Mouse (Mus musculus): Measurements from ENCODE around the gene Nup35. TPM values are rescaled to one million over a fixed set of nuclear protein-coding genes. Genes with fewer than 3 reads are reported as not detected.

Nup35 gene
- polyA plus RNA-seq (2016; fragmentation: Nextera tagmentation; extraction: Ambion mirVana), result 68.4 and 69.2 TPM in 2 replicates

DNA sequence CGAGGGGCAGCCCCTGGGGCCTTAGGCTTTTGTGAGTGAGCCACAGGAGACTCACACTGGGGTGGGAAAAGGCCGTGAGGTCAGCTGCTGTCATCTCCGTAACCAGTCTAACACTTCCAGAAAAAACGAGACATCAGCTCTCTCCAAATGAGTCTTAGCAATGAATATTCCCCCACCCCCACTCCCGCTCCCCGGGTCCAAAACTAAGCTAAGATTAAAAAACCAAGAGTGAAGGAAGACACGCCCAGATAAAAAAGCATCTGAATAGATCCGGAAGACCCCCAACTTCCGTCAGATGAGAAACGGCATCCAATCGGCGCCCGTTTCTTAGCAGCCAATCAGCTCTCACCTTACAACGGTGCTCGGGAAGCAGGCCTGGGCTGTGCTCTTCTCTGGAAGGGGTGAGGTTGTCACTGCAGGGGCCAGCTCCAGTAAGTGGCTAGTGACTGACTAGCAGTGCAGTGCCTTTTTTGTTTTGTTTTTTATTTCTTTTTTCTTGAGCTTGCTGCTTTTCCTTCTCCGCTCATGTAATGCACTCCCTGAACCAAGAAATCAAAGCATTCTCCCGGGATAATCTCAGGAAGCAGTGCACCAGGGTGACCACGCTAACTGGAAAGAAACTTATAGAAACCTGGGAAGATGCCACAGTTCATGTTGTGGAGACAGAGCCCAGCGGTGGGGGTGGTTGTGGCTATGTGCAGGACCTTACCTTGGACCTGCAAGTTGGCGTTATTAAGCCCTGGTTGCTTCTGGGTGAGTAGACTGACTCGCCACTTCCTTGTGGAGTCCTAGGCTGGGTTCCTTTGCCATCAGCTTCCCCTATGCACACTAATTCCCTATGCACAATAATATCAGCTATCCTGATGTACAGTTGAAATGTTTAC lies at the start of gene Nup35, which contains the start of gene Dusp19:
Gene Nup35, plus strand, starts transcription at position 383 of the 884 bp plus-strand sequence.
Gene Dusp19, plus strand, starts transcription at position 192 of the 884 bp plus-strand sequence.
- Histone ChIP-seq H3K27me3 (ENCODE audit: poor library complexity, severe bottlenecking) (no peaks in the 10 kb centered on the region), H3K27ac (peak within 1 kb of the TSS; percentile 88), H3K9me3 (no peaks in the 10 kb centered on the region), H3K4me3 (peak within 1 kb of the TSS; percentile 61), H3K4me1 (peaks cover 17% of the 10 kb centered on the region), H3K36me3 (replicated peaks) (no peaks in the 10 kb centered on the region)
- peak; percentile 88 for DNase-seq (ENCODE audit: extremely low spot score, low spot score)
- whole genome bisulfite sequencing, result 3% methylated on average over 21 of the region's 21 CpGs

DNA sequence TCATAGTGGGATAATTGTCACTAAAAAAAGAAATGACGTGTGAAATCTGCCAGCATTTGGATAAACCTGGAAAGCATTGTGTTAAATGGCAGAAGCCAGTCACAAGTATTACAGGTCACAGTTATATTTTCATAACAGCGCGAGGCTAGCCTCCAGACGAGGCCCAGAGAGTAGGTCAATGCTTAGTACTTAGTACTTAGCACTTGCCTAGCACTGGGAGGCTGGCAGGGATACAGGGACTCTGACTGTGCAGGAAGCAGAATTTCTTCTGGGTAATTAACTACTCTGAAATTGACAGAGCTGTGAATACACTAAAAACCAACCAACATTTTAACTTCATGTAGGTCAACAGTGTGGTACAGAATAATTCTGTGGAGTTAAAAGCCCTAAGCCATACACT lies 49.6 kb upstream of the Nup35 start:
- Histone ChIP-seq H3K4me3 (no peak overlapping the region), H3K4me1 (peaks cover 5% of the 10 kb centered on the region; the same call in 1 of the 2 replicates), H3K9me3 (no peaks in the 10 kb centered on the region), H3K36me3 (replicated peaks) (peaks cover 5% of the 10 kb centered on the region; the same call in 1 of the 2 replicates), H3K27ac (no peak overlapping the region), H3K27me3 (ENCODE audit: poor library complexity, severe bottlenecking) (no peaks in the 10 kb centered on the region)
- WGBS, result 90% methylated on average over 4 of the region's 4 CpGs
- DNase-seq (ENCODE audit: extremely low spot score, low spot score), result no peak

DNA sequence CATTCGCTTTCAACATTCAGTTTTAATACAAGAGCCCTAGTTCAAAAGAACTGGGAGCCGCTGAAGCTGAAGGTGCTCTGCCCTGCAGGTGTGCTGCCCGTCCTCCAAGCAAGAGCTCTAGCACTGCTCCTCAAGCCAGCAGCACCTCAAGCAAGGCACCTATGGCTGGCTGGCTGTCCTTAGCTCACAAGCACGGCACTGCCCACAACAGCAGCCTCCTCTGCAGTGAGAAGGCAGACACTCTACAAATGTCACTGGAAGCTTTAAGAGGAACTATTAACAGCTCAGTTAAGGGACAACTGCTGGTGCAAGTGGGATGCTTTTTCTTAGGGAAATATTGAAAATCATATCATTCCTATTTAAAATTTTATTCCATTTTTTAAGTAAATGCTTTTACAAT lies 46.4 kb upstream of the Nup35 start:
- Histone ChIP-seq H3K36me3 (replicated peaks) (peaks cover 5% of the 10 kb centered on the region; the same call in 1 of the 2 replicates), H3K27ac (no peak overlapping the region), H3K27me3 (ENCODE audit: poor library complexity, severe bottlenecking) (no peaks in the 10 kb centered on the region), H3K4me1 (no peaks in the 10 kb centered on the region), H3K9me3 (no peaks in the 10 kb centered on the region), H3K4me3 (no peak overlapping the region)
- DNase-seq (ENCODE audit: extremely low spot score, low spot score), result no peak
- WGBS, result 69% methylated on average over 4 of the region's 4 CpGs

DNA sequence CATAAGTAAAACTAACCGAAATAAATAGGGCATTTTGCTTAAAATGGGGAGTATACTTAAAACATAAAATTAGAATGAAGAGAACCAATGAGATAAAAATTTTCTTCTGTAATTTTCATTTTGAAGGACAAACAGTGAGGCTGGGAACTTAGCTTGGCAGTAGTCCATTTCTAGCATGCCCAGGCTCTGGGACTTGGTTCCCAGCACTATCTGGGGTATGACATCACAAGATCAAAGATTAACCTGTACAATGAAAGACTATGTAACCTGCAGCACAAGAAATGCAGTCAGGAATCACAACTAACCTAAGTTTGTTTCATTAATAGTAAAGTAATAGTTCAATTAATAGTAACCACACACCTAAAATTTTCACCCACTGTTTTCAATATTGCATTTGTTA lies 39.8 kb upstream of the Nup35 start:
- Histone ChIP-seq H3K27ac (no peak overlapping the region), H3K4me3 (no peak overlapping the region)
- 96% methylated on average over 1 of the region's 1 CpGs for WGBS

DNA sequence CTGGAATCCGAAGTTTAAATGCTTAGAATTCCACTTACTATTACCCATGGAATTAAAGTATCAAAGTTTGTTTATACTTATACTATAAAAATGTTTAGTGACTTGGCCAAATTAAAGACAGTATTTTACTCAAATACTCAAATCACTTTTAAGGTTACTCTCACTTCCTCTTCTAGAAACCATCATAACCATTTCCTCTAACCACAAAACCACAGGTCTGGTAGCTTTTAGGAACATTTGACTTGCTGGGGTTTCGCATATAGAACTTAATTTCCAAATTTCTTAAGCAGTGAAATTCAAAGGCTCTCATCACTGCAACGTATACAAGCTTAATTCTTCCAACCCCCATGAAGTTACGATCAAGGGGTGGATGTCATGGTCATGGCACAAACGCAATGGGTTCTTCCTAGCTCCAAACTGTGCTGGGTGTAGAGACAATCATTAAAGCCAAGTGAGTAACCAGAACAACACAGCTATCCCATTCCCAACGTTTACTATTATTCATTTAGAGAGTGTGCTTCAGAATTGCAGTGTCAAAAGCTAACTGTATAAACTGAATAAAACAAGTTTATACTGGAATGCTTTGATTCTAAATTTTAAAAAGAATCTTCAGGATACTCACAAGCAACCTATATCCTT lies 37.7 kb upstream of the Nup35 start:
- H3K9me3 ChIP-seq, result no peaks in the 10 kb centered on the region
- no peaks in the 10 kb centered on the region for H3K27me3 ChIP-seq (ENCODE audit: poor library complexity, severe bottlenecking)
- peak overlapping the region; percentile 75 for H3K4me3 ChIP-seq
- peaks cover 6% of the 10 kb centered on the region for H3K36me3 ChIP-seq (replicated peaks)
- peaks cover 27% of the 10 kb centered on the region for H3K4me1 ChIP-seq
- no peak for DNase-seq (ENCODE audit: extremely low spot score, low spot score)
- 58% methylated on average over 6 of the region's 6 CpGs for WGBS
- H3K27ac ChIP-seq, result no peak overlapping the region

More for the DNA sequence above, 39.8 kb upstream of the Nup35 start:
- no peak for DNase-seq (ENCODE audit: extremely low spot score, low spot score)
- Histone ChIP-seq H3K27me3 (ENCODE audit: poor library complexity, severe bottlenecking) (no peaks in the 10 kb centered on the region), H3K36me3 (replicated peaks) (peaks cover 6% of the 10 kb centered on the region), H3K4me1 (peaks cover 27% of the 10 kb centered on the region), H3K9me3 (no peaks in the 10 kb centered on the region)

DNA sequence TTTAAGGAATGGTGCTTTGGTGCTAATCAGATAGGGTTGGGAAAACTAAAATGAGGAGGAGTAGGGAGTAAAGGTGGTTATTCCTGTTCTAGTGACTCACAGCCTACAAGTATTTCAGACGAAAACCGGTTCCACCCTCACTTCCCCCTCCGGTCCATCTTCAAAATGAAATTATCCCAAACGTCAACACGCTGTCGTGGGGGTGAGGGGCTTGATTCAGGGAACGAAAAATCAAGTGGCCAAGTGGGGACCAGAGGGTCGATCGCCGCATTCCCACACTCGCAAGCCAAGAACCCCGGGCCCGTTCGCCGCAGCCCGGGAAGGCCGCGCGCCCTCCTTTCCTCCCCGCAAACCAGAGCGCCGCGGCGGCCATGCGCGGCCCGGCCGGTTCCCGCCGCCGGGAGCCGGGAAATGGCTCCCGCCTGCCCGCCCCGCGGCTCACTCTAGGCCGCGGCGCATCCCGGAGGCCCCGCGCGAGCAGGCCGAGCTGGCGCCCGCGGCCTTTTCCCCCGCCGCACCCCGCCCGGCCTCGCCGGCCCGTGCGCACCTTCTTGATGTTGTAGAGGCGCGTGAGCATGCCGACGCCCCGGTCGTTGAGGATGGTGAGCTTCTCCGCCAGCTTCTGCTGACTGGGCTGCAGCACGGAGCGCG lies 36.6 kb upstream of the Nup35 start:
- Histone ChIP-seq H3K27me3 (ENCODE audit: poor library complexity, severe bottlenecking) (no peaks in the 10 kb centered on the region), H3K4me3 (peak overlapping the region; percentile 75), H3K9me3 (no peaks in the 10 kb centered on the region), H3K27ac (peak overlapping the region; percentile 97), H3K4me1 (peaks cover 27% of the 10 kb centered on the region), H3K36me3 (replicated peaks) (peaks cover 6% of the 10 kb centered on the region)
- under 1% methylated on average over 65 of the region's 65 CpGs for WGBS
- DNase-seq (ENCODE audit: extremely low spot score, low spot score), result peak; percentile 36

DNA sequence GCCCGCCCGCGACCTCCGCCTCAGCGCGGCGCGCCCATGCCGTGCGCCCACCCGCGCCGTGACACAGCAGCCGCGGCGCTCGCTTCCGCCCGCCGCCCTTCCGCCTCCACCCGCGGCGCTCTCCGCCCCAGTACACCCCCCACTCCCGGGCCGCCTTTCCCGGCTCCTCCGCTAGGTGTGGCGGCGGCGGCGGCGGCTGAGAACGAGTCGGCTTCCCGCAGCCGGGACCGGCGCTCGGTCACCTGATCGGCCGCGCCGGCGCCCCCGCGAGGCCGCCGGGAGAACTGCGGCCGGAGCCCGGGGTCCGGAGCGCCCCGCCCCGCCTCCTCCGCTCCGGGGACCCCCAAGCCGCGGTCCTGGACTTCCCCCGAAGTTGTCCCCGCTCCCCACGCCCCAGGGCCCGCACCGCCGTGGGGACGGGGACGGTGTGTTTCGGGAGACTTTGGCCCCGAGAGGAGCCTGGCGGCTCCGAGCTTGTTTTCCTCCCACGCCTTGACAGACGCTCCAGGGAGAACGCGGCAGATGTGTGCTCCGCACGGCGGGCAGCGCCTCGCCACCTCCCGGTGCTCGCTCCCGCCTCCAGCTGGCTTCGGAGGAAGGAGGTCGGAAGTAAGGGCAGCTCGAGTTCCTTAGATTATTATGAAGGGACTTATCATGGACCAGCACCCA lies 35.9 kb upstream of the Nup35 start, which contains the start of gene Nckap1:
Gene Nckap1, minus strand, starts transcription at position 338 of the 669 bp plus-strand sequence.
- Histone ChIP-seq H3K4me3 (peak within 1 kb of the TSS; percentile 75), H3K36me3 (replicated peaks) (peaks cover under 1% of the 10 kb centered on the region; the same call in 1 of the 2 replicates), H3K4me1 (peaks cover 27% of the 10 kb centered on the region), H3K27me3 (ENCODE audit: poor library complexity, severe bottlenecking) (no peaks in the 10 kb centered on the region), H3K27ac (peak within 1 kb of the TSS; percentile 97), H3K9me3 (no peaks in the 10 kb centered on the region)
- under 1% methylated on average over 78 of the region's 88 CpGs for WGBS
- peak; percentile 84 for DNase-seq (ENCODE audit: extremely low spot score, low spot score)

DNA sequence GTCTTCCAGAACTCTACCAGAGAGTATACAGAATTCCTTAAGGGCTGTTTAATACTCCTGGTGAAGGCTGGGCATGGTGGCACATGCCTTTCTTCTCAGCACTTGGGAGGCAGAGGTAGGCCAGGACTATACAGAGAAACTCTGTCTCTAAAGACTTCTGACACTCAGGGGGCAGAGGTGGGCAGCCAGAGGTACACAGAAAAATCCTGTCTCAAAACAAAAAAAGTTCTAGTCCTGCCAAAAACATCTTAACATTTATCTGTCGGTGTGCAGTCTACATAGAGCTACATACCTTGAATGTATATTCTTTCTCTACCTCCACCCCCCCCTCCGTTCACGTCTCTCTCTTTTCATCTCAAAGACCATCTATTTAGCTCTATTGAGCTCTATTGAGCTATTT lies 34.7 kb upstream of the Nup35 start:
- DNase-seq (ENCODE audit: extremely low spot score, low spot score), result no peak
- Histone ChIP-seq H3K27ac (no peak overlapping the region), H3K9me3 (no peaks in the 10 kb centered on the region), H3K27me3 (ENCODE audit: poor library complexity, severe bottlenecking) (no peaks in the 10 kb centered on the region), H3K4me3 (no peak overlapping the region), H3K4me1 (peaks cover 27% of the 10 kb centered on the region), H3K36me3 (replicated peaks) (no peaks in the 10 kb centered on the region)
- 84% methylated on average over 3 of the region's 3 CpGs for WGBS

DNA sequence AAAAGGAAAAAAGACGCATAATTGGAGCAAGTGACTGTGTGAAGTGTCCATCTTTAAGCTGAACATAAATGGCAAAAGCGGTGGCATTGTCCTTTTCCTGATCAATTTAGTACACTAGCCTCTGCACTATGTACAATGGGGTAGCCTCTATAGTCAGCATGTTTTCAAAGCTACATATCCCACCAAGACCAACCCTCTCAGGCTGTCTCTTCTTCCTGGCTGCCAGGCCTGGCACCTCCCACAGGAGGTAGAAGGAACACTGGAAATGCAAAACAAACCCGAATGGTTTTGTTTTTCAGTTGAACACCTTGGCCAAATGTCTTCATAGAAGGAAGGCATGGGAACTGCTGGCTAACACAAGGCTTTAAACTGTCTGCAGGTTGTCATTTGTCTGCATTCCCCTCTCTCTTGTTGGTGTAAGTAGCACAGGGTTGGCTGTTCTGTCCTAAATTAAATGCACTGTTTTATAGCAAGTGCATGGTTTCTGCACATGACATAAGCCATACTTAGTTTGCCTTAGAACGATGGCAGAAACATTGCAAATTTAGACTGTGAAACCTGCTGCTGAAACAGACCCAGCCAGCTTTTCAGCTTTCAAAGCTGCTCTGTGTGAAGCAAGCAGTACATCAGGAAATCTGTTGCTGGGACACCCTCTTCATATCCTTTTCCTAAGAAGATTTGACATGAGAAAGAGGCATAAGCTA lies 22.7 kb upstream of the Nup35 start:
- H3K27ac ChIP-seq, result no peak overlapping the region
- no peak overlapping the region for H3K4me3 ChIP-seq
- 76% methylated on average over 4 of the region's 4 CpGs for WGBS
- H3K27me3 ChIP-seq (ENCODE audit: poor library complexity, severe bottlenecking), result no peaks in the 10 kb centered on the region
- H3K4me1 ChIP-seq, result peaks cover 3% of the 10 kb centered on the region; the same call in 1 of the 2 replicates
- H3K9me3 ChIP-seq, result no peaks in the 10 kb centered on the region
- no peak for DNase-seq (ENCODE audit: extremely low spot score, low spot score)
- no peaks in the 10 kb centered on the region for H3K36me3 ChIP-seq (replicated peaks)

DNA sequence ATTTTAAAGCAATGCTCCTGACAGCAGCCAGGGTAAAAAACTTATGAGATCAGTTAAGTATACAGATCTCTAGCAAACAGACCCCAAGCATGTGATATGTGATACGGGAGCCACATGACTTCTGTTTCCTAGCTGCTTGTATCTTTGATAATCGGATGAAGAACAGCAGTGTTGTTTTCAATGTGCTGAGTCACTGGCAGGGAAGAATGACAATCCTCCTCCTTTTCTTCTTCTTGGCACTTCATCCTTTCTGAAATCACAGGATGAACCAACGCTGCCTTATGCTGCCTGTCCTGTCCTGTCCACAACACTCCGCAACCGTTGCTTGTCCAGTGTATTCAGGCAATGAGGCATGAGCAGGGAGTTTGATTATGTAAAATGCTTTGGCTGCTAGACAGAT lies 20.1 kb upstream of the Nup35 start:
- no peak for DNase-seq (ENCODE audit: extremely low spot score, low spot score)

DNA sequence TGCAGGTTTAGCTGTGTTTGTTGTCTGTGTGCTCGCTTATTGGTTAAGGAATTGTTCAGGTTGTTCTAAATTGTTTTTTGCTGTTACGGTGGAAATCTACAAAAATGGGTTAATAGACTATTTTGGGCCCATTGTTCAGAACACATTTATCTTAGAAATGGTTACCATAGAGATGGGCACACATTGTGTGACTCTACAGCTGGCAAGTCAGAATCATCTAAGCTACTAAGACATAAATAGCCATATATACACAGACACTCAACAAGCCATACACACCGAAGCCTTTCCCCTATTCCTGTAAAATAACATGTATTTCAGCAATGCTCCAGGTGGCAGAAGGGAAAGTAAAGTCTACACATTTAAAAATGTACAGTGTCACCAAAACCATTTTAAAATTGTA lies 17.2 kb upstream of the Nup35 start:
- Histone ChIP-seq H3K9me3 (no peaks in the 10 kb centered on the region), H3K4me3 (no peak overlapping the region), H3K27me3 (ENCODE audit: poor library complexity, severe bottlenecking) (no peaks in the 10 kb centered on the region), H3K4me1 (no peaks in the 10 kb centered on the region), H3K36me3 (replicated peaks) (no peaks in the 10 kb centered on the region), H3K27ac (no peak overlapping the region)
- WGBS, result 93% methylated on average over 3 of the region's 3 CpGs
- no peak for DNase-seq (ENCODE audit: extremely low spot score, low spot score)

More for the DNA sequence above, 20.1 kb upstream of the Nup35 start:
- H3K9me3 ChIP-seq, result no peaks in the 10 kb centered on the region
- 84% methylated on average over 5 of the region's 5 CpGs for WGBS
- no peaks in the 10 kb centered on the region for H3K27me3 ChIP-seq (ENCODE audit: poor library complexity, severe bottlenecking)
- no peaks in the 10 kb centered on the region for H3K36me3 ChIP-seq (replicated peaks)
- no peak overlapping the region for H3K27ac ChIP-seq
- peaks cover 3% of the 10 kb centered on the region; the same call in 1 of the 2 replicates for H3K4me1 ChIP-seq
- no peak overlapping the region for H3K4me3 ChIP-seq

DNA sequence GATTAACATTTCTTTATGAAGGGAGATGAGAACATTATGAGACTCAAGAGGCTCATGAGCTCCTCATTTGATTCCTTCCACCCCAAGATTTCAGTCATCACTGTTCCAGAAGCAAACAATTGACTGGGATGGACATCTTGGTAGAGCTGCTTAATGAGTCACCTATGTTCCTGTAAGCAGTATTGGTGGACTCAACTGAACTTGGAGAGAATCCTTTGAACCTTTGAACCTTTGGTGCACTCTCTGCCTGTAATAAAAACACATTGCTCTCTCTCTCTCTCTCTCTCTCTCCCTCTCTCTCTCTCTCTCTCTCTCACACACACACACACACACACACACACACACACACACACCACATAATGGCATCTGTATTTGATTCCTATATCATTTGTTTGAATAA lies 16.4 kb upstream of the Nup35 start:
- no peaks in the 10 kb centered on the region for H3K4me1 ChIP-seq
- DNase-seq (ENCODE audit: extremely low spot score, low spot score), result no peak
- no peak overlapping the region for H3K27ac ChIP-seq
- H3K9me3 ChIP-seq, result no peaks in the 10 kb centered on the region
- H3K4me3 ChIP-seq, result no peak overlapping the region
- H3K27me3 ChIP-seq (ENCODE audit: poor library complexity, severe bottlenecking), result no peaks in the 10 kb centered on the region
- no peaks in the 10 kb centered on the region for H3K36me3 ChIP-seq (replicated peaks)
